Mouse (Mus musculus): ENCODE results near the gene Pdzk1.

DNA sequence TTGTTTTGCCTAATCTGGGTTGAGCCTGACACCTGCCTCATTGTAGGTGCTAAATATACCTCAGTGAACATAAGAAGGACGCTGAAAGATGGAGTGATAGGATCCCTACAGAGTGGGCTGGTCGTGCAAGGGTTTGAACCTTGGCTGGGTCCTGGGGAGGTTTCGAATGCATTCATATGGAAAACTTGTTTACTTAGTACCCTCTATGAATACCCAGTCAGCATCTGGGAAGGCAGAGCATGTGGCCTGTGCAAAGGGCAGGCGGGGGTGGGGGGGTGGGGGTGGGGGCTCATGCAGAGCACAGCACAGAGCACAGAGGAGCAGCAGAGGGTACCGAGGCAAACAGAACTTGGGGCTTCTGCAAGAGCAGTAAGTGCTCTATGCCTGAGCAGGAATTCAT lies 3.8 kb downstream of the Pdzk1 start:
- TF ChIP-seq CTCF (IDR thresholded peaks at IDR 0.05; ENCODE audit: low read depth) (no peak), EP300 (IDR thresholded peaks at IDR 0.05; ENCODE audit: low read depth) (no peak)
